Mouse (Mus musculus): Measurements from ENCODE around the gene Gm5868. TPM values are rescaled to one million over a fixed set of nuclear protein-coding genes. Genes with fewer than 3 reads are reported as not detected.
"Not testable (repeated sequence)": the region's sequence is repeated elsewhere in the genome, so short reads cannot be mapped to it uniquely, and the experiment has no call there.

The Gm5868 gene
- total and polyA plus RNA-seq, 3 experiments: not detected

DNA sequence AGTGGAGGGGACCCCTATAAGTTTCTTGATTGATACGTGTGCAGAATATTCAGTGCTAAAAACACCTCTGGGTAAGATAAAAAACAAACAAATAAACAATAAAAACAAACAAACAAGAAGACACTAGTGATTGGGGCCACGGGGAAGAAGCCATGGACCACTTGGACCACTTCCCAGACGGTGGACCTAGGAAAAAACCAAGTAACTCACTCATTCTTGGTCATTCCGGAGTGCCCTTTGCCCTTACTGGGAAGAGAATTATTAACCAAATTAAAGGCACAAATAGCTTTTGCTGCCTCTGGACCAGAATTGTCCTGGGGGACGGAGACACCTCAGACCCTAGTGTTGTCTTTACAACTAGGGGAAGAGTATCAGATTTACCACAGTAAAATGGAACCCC lies 21.7 kb downstream of the Gm5868 start:
- Histone ChIP-seq H3K27me3 (ENCODE audit: control insufficient read depth, insufficient read depth, low read length) (0 out of 2 replicates have a peak, but pooled peaks cover 1% of the 10 kb centered on the region), H3K27ac (no peak overlapping the region), H3K36me3 (ENCODE audit: control insufficient read depth, insufficient read depth, low read length) (no peaks in the 10 kb centered on the region), H3K4me3 (no peak overlapping the region), H3K79me2 (replicated peaks; ENCODE audit: control insufficient read depth, insufficient read depth, low read length) (no peaks in the 10 kb centered on the region), H3K9ac (ENCODE audit: low read depth, low read length) (no peak overlapping the region), H3K4me1 (ENCODE audit: control insufficient read depth, insufficient read depth, low read length) (no peaks in the 10 kb centered on the region)
- WGBS: 83% methylated on average over 5 of the region's 5 CpGs
- TF ChIP-seq EP300 (IDR thresholded peaks at IDR 0.05; ENCODE audit: insufficient read depth, low read depth, low read length) (no peak), CTCF (IDR thresholded peaks at IDR 0.05) (no peak), POLR2A (IDR thresholded peaks at IDR 0.05; ENCODE audit: insufficient read depth, low read depth, low read length) (no peak)
- intact Hi-C loops (cut with DNase I): no loop called here
- DNase-seq: no peak

- intact Hi-C loops (cut with DNase I); H3K27ac ChIP-seq: not testable (repeated sequence)
- 40% methylated on average over 2 of the region's 2 CpGs for WGBS
These were observed 24.2 kb downstream of the Gm5868 start for GRCm38 (mm10) chr5:72563183-72563582.

DNA sequence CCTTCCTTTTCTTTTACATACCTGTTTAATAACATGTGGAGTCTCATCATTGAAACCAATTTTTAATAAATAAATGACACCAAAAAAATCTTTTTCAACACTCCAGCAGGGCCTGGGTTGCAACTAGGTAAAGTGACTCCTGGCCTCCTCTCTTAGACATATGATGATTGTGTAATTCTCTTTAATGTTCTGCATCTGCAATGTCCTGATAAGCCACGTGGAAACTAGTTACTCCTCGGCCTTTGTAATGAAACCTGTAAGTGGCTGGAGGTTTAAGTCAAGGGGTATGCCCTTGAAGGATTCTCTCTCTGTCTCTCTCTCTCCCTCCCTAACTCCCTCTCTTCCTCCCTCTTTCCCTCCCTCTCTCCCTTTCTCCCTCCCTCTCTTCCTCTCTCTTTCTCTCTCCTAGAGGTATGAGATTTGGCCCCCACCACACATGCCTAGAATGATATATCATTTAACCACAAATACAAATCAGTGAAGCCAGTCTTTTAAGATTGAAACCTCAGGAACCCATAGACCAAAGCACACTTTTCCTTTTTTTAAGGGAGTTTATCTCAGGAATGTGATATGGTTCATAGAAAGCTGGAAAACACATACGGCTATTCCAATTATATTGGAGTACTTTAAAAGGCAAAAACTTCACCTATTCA lies 26.2 kb downstream of the Gm5868 start:
- Histone ChIP-seq H3K36me3 (ENCODE audit: control insufficient read depth, insufficient read depth, low read length) (peaks cover 2% of the 10 kb centered on the region; the same call in 1 of the 2 replicates), H3K27ac (no peak overlapping the region), H3K27me3 (ENCODE audit: control insufficient read depth, insufficient read depth, low read length) (no peaks in the 10 kb centered on the region), H3K9ac (ENCODE audit: low read depth, low read length) (no peak overlapping the region), H3K4me1 (ENCODE audit: control insufficient read depth, insufficient read depth, low read length) (no peaks in the 10 kb centered on the region), H3K79me2 (replicated peaks; ENCODE audit: control insufficient read depth, insufficient read depth, low read length) (no peaks in the 10 kb centered on the region), H3K4me3 (no peak overlapping the region)
- intact Hi-C loops (cut with DNase I): no loop called here
- 50% methylated on average over 3 of the region's 3 CpGs for WGBS
- TF ChIP-seq EP300 (IDR thresholded peaks at IDR 0.05; ENCODE audit: insufficient read depth, low read depth, low read length) (no peak), CTCF (IDR thresholded peaks at IDR 0.05) (no peak)
- no peak for DNase-seq

More at GRCm38 (mm10) chr5:72563183-72563582, 24.2 kb downstream of the Gm5868 start:
- not testable (repeated sequence) for H3K27me3 ChIP-seq (ENCODE audit: control insufficient read depth, insufficient read depth, low read length); DNase-seq; H3K4me3 ChIP-seq; H3K36me3 ChIP-seq (ENCODE audit: control insufficient read depth, insufficient read depth, low read length); H3K79me2 ChIP-seq (replicated peaks; ENCODE audit: control insufficient read depth, insufficient read depth, low read length); H3K9ac ChIP-seq (ENCODE audit: low read depth, low read length); H3K4me1 ChIP-seq (ENCODE audit: control insufficient read depth, insufficient read depth, low read length)

- Histone ChIP-seq H3K79me2 (replicated peaks; ENCODE audit: control insufficient read depth, insufficient read depth, low read length) (no peaks in the 10 kb centered on the region), H3K27ac (peak within 1 kb of the TSS; percentile 49), H3K4me1 (ENCODE audit: control insufficient read depth, insufficient read depth, low read length) (no peaks in the 10 kb centered on the region), H3K9ac (ENCODE audit: low read depth, low read length) (peak within 1 kb of the TSS; percentile 90), H3K36me3 (ENCODE audit: control insufficient read depth, insufficient read depth, low read length) (peaks cover 6% of the 10 kb centered on the region; the same call in 1 of the 2 replicates), H3K4me3 (peak within 1 kb of the TSS; percentile 78), H3K27me3 (ENCODE audit: control insufficient read depth, insufficient read depth, low read length) (no peaks in the 10 kb centered on the region)
- DNase-seq: peak; percentile 94 to 97
- TF ChIP-seq CTCF (IDR thresholded peaks at IDR 0.05) (no peak), POLR2A (IDR thresholded peaks at IDR 0.05; ENCODE audit: insufficient read depth, low read depth, low read length) (peak; percentile 74)
- under 1% methylated on average over 42 of the region's 42 CpGs for WGBS
- intact Hi-C loops (cut with DNase I): no loop called here
These were observed 27.8 kb downstream of the Gm5868 start, which contains the start of gene Nfxl1 for GRCm38 (mm10) chr5:72559544-72560049. Nfxl1 (minus strand) TSS chr5:72559684.

- 2% methylated on average over 57 of the region's 57 CpGs for WGBS
- Histone ChIP-seq H3K36me3 (ENCODE audit: control insufficient read depth, insufficient read depth, low read length) (peaks cover 9% of the 10 kb centered on the region; the same call in 1 of the 2 replicates), H3K79me2 (replicated peaks; ENCODE audit: control insufficient read depth, insufficient read depth, low read length) (no peaks in the 10 kb centered on the region), H3K4me3 (peak overlapping the region; percentile 78), H3K4me1 (ENCODE audit: control insufficient read depth, insufficient read depth, low read length) (no peaks in the 10 kb centered on the region), H3K27me3 (ENCODE audit: control insufficient read depth, insufficient read depth, low read length) (no peaks in the 10 kb centered on the region), H3K27ac (peak overlapping the region; percentile 49), H3K9ac (ENCODE audit: low read depth, low read length) (peak overlapping the region; percentile 90)
- intact Hi-C loops (cut with DNase I): no loop called here
- DNase-seq: no peak
- TF ChIP-seq POLR2A (IDR thresholded peaks at IDR 0.05; ENCODE audit: insufficient read depth, low read depth, low read length) (no peak), CTCF (IDR thresholded peaks at IDR 0.05) (no peak), EP300 (IDR thresholded peaks at IDR 0.05; ENCODE audit: insufficient read depth, low read depth, low read length) (no peak)
These were observed 28.4 kb downstream of the Gm5868 start for GRCm38 (mm10) chr5:72558716-72559526.

DNA sequence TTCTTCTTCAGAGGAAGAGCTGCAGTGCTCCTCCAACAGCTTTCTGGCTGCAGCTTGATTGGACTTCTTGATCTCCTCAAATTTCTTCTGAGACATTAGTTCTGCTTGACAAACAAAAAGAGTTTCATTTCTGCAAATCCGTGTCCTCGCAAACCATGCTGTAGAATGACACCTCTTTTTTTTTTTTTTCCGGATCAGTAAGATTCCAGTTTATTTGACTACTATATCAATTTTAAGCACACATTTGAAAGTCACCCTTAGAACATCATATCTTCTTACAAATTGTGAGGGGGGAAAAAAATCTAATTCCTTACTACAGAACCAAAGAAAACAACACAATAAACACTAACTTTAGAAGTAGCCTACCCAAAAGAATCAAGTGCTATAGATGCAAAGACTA lies 31.1 kb downstream of the Gm5868 start:
- Histone ChIP-seq H3K4me3 (no peak overlapping the region), H3K4me1 (ENCODE audit: control insufficient read depth, insufficient read depth, low read length) (no peaks in the 10 kb centered on the region; the same call in 1 of the 2 replicates)
- WGBS: 89% methylated on average over 3 of the region's 3 CpGs

More for the DNA sequence above, 31.1 kb downstream of the Gm5868 start:
- Histone ChIP-seq H3K79me2 (replicated peaks; ENCODE audit: control insufficient read depth, insufficient read depth, low read length) (no peaks in the 10 kb centered on the region), H3K36me3 (ENCODE audit: control insufficient read depth, insufficient read depth, low read length) (peaks cover 9% of the 10 kb centered on the region; the same call in 1 of the 2 replicates), H3K27me3 (ENCODE audit: control insufficient read depth, insufficient read depth, low read length) (no peaks in the 10 kb centered on the region), H3K9ac (ENCODE audit: low read depth, low read length) (no peak overlapping the region), H3K27ac (no peak overlapping the region)
- intact Hi-C loops (cut with DNase I): no loop called here
- TF ChIP-seq POLR2A (IDR thresholded peaks at IDR 0.05; ENCODE audit: insufficient read depth, low read depth, low read length) (no peak), EP300 (IDR thresholded peaks at IDR 0.05; ENCODE audit: insufficient read depth, low read depth, low read length) (no peak), CTCF (IDR thresholded peaks at IDR 0.05) (no peak)
- DNase-seq: no peak
